Mouse (Mus musculus) embryonic facial prominence, embryonic 14.5 days (tissue): ENCODE measurements around the gene Rab6a. TPM values are rescaled to one million over a fixed set of nuclear protein-coding genes. Genes with fewer than 3 reads are reported as not detected.

ENCODE experiments used
- polyA plus RNA-seq: library from polyadenylated mRNA; unstranded; fragments of >200 nt; fragmentation: Nextera tagmentation; extraction: Ambion mirVana; gene quantifications from 2 replicates; pipeline ENCODE4 v1.2.1, GENCODE M21; 2014

Gene Rab6a
- polyA plus RNA-seq, 1 experiment from 2014 or later = 136 TPM

Other genes with a start within 250 kb of the Rab6a start
- gene C2cd3, start 235.2 kb upstream of the Rab6a start, polyA plus RNA-seq = 21.7 and 25.3 TPM in 2 replicates
- gene Ppme1, start 235.1 kb upstream of the Rab6a start, polyA plus RNA-seq = 49.4 and 53.3 TPM in 2 replicates
- 0.20 and 0.24 TPM in 2 replicates for gene Ucp3, start 134.4 kb upstream of the Rab6a start, polyA plus RNA-seq
- gene Ucp2, start 114.1 kb upstream of the Rab6a start, polyA plus RNA-seq = 152 and 172 TPM in 2 replicates
- 3.0 and 4.7 TPM in 2 replicates for gene Dnajb13, start 92.5 kb upstream of the Rab6a start, polyA plus RNA-seq
- gene Coa4, start 70.3 kb upstream of the Rab6a start, polyA plus RNA-seq = 17.6 and 22.1 TPM in 2 replicates
- 82.1 and 84.5 TPM in 2 replicates for gene Mrpl48, start 891 bp downstream of the Rab6a start, polyA plus RNA-seq
- 12.3 and 12.6 TPM in 2 replicates for gene Plekhb1, start 55.0 kb downstream of the Rab6a start, polyA plus RNA-seq
- 42.3 and 44.6 TPM in 2 replicates for gene Fam168a, start 99.2 kb downstream of the Rab6a start, polyA plus RNA-seq